Mouse (Mus musculus) testis, adult 2 months (tissue): ENCODE data around the gene Perp.

Experiments used
- CTCF ChIP-seq: fragments of 200-500 bp; IDR thresholded peaks from 2 replicates; pipeline ENCODE4 v1.5.1; 2012; ENCODE audit warnings: low read depth, mild to moderate bottlenecking, inconsistent platforms, low read length, moderate library complexity; ENCODE audit not compliant: control insufficient read depth, insufficient read depth, insufficient replicate concordance
- POLR2A ChIP-seq: fragments of 200-500 bp; IDR thresholded peaks from 2 replicates; pipeline ENCODE4 v1.6.1; 2012; ENCODE audit warnings: low read depth, mild to moderate bottlenecking, inconsistent platforms, low read length, moderate library complexity; ENCODE audit not compliant: control insufficient read depth

DNA sequence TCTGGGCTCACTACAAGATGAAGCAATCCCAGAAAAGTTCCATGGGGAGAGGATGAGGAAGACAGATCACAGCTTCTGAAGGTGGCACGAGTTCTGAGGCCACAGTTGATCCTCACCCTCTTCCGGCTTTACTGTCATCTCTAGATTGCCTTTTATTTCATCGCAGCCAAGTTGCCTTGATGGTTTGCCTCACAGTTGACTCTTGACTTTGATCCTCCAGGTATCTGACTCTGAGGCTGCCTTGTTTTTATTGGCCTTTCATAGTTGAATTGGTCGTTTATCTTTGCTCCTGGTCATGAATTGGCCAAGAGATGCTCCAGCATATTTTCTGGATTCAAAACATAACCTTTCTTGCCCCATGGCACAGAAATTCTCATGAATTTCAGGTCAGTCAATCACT, 34.3 kb downstream of the Perp start:
- no peak for TF ChIP-seq CTCF
- no peak for TF ChIP-seq POLR2A
